Mouse (Mus musculus) layer of hippocampus, adult 11-12 months (tissue): ENCODE results near the gene Msrb2.
A peak's percentile ranks its signal among the peaks of the same experiment; 100 is the strongest.

ENCODE experiments used
- DNase-seq: peaks from one replicate; pipeline ENCODE4 v3.0.0; 2022; ENCODE audit warnings: low spot score

Msrb2 gene

GRCm38 (mm10) chr2:19390411-19391143 lies 19.3 kb downstream of the Msrb2 start:
- no peak for DNase-seq

GRCm38 (mm10) chr2:19391649-19392048 lies 20.4 kb downstream of the Msrb2 start:
- DNase-seq, result no peak

- DNase-seq, result no peak
These were observed 21.6 kb downstream of the Msrb2 start for GRCm38 (mm10) chr2:19392793-19393192.

- no peak for DNase-seq
These were observed 34.2 kb downstream of the Msrb2 start for GRCm38 (mm10) chr2:19405409-19405808.

- no peak for DNase-seq
These were observed 35.3 kb downstream of the Msrb2 start for GRCm38 (mm10) chr2:19406531-19406930.

GRCm38 (mm10) chr2:19414222-19414965 lies 43.2 kb downstream of the Msrb2 start:
- DNase-seq, result peak; percentile 75

GRCm38 (mm10) chr2:19415063-19415521 lies 43.9 kb downstream of the Msrb2 start:
- peak; percentile 78 for DNase-seq

GRCm38 (mm10) chr2:19416066-19416465 lies 44.8 kb downstream of the Msrb2 start:
- DNase-seq, result no peak

- DNase-seq, result no peak
These were observed 48.6 kb downstream of the Msrb2 start for GRCm38 (mm10) chr2:19419686-19420345.

GRCm38 (mm10) chr2:19422226-19422625 lies 51.0 kb downstream of the Msrb2 start:
- DNase-seq, result no peak

GRCm38 (mm10) chr2:19423086-19423485 lies 51.8 kb downstream of the Msrb2 start:
- no peak for DNase-seq

GRCm38 (mm10) chr2:19429031-19429430 lies 57.8 kb downstream of the Msrb2 start:
- no peak for DNase-seq

GRCm38 (mm10) chr2:19429691-19430690 lies 58.8 kb downstream of the Msrb2 start:
- DNase-seq, result no peak

GRCm38 (mm10) chr2:19430746-19431145 lies 59.5 kb downstream of the Msrb2 start:
- no peak for DNase-seq

- DNase-seq, result no peak
These were observed 59.9 kb downstream of the Msrb2 start for GRCm38 (mm10) chr2:19431186-19431585.

- DNase-seq, result no peak
These were observed 60.5 kb downstream of the Msrb2 start for GRCm38 (mm10) chr2:19431614-19432323.

GRCm38 (mm10) chr2:19444346-19444745 lies 73.1 kb downstream of the Msrb2 start:
- DNase-seq, result no peak
